In the genomic region with DNA sequence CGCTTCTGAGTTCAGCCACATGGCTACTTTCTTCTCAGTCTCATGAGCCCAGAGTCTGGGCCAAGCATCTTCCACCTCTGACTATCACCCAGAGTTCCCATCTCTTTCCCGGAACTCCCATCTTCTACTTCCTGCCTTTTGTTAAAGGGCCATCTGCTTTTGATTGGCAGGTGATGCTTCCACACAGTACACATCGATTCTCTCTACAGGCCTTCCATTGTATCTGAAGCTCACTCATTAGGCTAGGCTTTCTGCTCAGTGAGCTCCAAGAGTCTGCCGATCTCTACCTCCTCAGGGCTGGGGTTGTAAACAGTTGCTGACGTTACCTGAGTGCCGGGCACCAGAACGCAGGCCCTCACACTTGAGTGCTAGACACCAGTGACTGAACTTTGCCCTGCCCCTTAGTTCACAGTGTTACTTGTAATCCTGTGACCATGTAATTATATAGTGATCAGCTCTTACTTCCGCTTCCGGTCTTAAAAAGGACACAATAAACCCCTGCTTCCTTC, we compare ENCODE assay signal across 8 mouse cellular contexts. TPM values are rescaled to one million over a fixed set of nuclear protein-coding genes. Genes with fewer than 3 reads are reported as not detected.
DNase-seq lines count a peak whose midpoint lies in the region; ATAC-seq lines count a peak whose summit lies in the region.

Gene Ak2 (plus strand): TSS at position 459 of the 509 bp plus-strand sequence.

- H3K27me3 ChIP-seq in kidney, embryonic 15.5 days: no peaks in the 10 kb centered on the region; the same call in 1 of the 2 replicates
- peaks cover 9% of the 10 kb centered on the region for H3K27me3 ChIP-seq in megakaryocyte, embryonic 14.5 days (replicated peaks)

- H3K36me3 ChIP-seq in kidney, embryonic 15.5 days: 0 out of 2 replicates have a peak, but pooled peaks cover 5% of the 10 kb centered on the region
- H3K36me3 ChIP-seq in megakaryocyte, embryonic 14.5 days (replicated peaks; ENCODE audit: low read length): peaks cover 20% of the 10 kb centered on the region

- no peak for DNase-seq in kidney, adult 9 months
- no peak for DNase-seq in adrenal gland, postnatal 10 days
- no peak for DNase-seq in gastrocnemius, adult 8-10 months (ENCODE audit: low spot score in 2 of 2)
- DNase-seq in urinary bladder, postnatal 36 days (ENCODE audit: low spot score in 2 of 2): no peak
- no peak for DNase-seq in spleen, postnatal 36 days (ENCODE audit: low spot score in 2 of 2)

- no peaks in the 10 kb centered on the region for H3K9me3 ChIP-seq in kidney, embryonic 15.5 days (replicated peaks)
- peaks cover 6% of the 10 kb centered on the region; the same call in 1 of the 2 replicates for H3K9me3 ChIP-seq in megakaryocyte, embryonic 14.5 days

- H3K4me3 ChIP-seq in kidney, embryonic 15.5 days (replicated peaks): no peak within 1 kb of the TSS; the same call in 1 of the 2 replicates
- H3K4me3 ChIP-seq in megakaryocyte, embryonic 14.5 days (replicated peaks): peak within 1 kb of the TSS; percentile 97

- no peak for ATAC-seq in kidney, embryonic 15.5 days (replicated peaks; ENCODE audit: low FRiP score)
- no peak for ATAC-seq in inflammation-experienced regulatory T-cells, adult 6 months

- H3K27ac ChIP-seq in kidney, embryonic 15.5 days: no peak within 1 kb of the TSS

- H3K4me1 ChIP-seq in kidney, embryonic 15.5 days: peaks cover 27% of the 10 kb centered on the region
- peaks cover 37% of the 10 kb centered on the region for H3K4me1 ChIP-seq in megakaryocyte, embryonic 14.5 days

- 93% methylated on average over 9 of the region's 9 CpGs for WGBS in kidney, embryonic 15.5 days

- H3K9ac ChIP-seq in kidney, embryonic 15.5 days: no peak within 1 kb of the TSS

- peak within 1 kb of the TSS; percentile 38 for H3K4me2 ChIP-seq in kidney, embryonic 15.5 days

RNA-seq across cellular contexts. Expression of gene Ak2, which starts in this region (rescaled TPM):
- 224 and 231 TPM in 2 replicates for polyA plus RNA-seq in kidney, embryonic 15.5 days (2015; fragmentation: Nextera tagmentation; extraction: Ambion mirVana)
- 100 to 1,000 TPM; 244 to 274 TPM for total RNA-seq in adrenal gland, postnatal 10 days (2021)
- 10 to 100 TPM; 24.9 to 28.2 (median 26.3) TPM for total RNA-seq in gastrocnemius, adult 8-10 months (2022)
- 100 to 1,000 TPM in 1 of 3 experiments, 10 to 100 TPM in 2; 70.4 to 117 (median 80.5) TPM for polyA plus RNA-seq in inflammation-experienced regulatory T-cells, adult 6 months (2017; shearing (Covaris generic))
- polyA plus RNA-seq in megakaryocyte, embryonic 14.5 days (2012; ENCODE audit: insufficient read depth, low replicate concordance): 29.1 and 128 TPM in 2 replicates

Comparison
In these comparisons a context has a peak if more than half of its experiments do, and no peak if none do; other contexts are left out.
1. RNA of gene Ak2 (total RNA-seq): 244 to 274 TPM in adrenal gland, postnatal 10 days; 24.9 to 28.2 TPM in gastrocnemius, adult 8-10 months; every median in the first group is over 4 times any median in the second.